Mouse (Mus musculus): ENCODE measurements at regions not wholly inside any gene's neighbourhood (a gene's known extent, or its start where the extent isn't known, plus 50 kb on each side); places are given as distances from the start of the nearest gene placed in this dataset.

DNA sequence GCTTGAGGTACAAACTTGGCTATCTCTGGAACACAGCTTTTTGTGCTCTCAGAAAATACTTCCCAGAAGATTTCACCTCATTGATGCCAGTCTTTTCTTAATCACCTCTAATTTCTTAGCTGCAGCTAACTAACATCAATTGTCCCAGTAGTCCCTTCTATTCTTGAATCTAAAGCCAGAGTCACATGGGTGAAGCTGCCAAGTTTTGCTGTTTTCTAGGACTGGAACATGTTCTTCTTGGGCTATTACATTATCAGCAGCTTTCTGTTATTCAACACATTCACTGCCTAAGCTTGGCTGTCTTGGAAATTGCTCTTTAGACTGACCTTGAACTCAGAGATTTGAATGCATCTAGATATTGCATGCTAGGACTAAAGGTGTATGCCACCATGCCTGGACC, 583.9 kb downstream of the Cetn3 start:
- DNase-seq = no peak

DNA sequence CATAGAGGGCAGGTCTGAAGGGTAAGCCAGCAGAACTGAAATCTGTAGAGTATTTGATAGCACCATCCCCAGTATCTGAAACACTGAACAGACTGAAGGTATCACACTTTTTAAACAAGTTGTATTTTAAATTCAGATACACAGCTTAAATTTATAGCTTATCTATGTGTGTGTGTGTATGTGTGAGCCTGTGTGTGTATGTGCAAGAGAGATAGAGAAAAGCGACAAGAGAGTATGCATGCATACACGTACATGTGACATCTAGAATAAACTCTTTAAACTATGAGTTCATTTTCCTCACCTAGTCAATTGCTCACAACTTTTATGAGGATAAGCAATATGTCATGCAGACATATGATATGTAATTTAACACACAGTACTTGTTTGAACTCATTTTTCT, 588.7 kb downstream of the Cetn3 start:
- DNase-seq = no peak

DNA sequence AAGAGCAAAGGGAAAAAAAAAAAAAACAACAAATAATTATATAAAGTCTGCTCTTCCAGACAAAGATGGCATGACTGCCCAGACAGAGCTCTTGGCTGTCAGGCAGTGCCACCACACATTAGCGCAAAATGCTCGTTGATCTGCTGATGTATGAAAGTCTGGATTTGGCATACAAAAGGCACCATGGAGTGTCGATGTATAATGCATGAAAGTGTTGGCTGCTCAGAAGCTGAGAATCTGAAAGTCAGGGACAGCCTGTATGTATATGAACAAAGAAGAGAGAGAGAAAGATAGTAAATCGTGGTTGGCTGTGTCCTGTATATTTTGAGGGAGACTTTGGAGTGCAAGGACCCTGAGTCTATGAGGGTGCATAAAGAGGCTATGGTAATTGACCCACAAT, 589.7 kb downstream of the Cetn3 start:
- DNase-seq = no peak

DNA sequence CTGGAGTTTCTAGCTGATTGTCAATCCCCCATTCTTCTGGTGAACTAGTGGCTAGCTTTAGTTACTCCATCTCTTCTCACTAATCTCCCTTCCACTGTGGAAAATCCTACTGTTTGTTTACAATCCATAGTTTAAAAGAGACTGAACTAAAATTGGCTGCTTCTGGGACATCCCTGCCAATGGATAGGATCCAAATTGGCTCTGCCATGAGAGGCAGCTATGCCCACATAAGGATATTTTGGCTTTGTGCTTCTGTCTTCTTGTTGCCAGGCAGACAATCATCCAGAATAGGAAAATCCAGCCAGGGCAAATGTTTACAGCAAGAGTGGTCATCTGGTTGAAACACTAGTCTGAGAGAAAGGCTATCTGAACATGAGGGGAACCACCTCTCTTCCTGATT, 610.0 kb downstream of the Cetn3 start:
- peak; percentile 17 for DNase-seq

DNA sequence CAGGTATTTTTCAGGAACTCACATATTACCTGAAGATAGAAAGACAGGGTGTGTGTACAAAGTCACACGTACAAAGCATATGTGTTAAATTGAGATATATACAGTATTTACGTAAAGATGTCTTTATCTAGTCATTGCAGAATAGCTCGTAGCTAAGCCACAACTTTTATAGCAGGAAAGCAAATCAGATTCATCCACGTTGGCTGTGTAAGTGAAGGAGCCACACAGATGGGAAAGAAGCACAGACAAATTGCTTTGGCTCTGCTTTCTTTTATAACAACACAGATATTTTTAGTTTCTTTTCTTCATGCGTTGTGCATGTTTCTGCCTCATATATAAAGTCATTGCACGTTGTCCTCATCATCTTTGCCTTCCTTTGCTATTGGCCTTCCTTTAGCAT, 610.6 kb downstream of the Cetn3 start:
- DNase-seq = no peak

DNA sequence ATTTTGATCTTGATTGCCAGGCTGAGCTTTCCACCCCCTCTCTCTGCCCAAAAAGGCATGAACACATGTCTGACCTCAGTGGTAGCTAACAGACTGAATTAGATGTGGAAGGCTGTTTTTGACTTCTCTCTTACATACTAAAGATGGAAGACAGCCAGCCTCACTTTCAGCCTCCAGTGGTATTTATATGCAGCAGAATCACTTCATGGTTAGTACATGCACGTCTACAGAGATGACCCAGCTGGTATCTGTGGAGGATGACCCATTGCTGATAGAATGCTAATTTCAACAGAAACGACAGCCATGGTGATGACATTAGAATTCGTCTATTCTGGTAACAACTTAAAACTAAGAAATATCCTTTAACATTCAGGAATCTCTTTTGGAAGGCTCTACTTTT, 630.8 kb downstream of the Cetn3 start:
- DNase-seq = no peak

DNA sequence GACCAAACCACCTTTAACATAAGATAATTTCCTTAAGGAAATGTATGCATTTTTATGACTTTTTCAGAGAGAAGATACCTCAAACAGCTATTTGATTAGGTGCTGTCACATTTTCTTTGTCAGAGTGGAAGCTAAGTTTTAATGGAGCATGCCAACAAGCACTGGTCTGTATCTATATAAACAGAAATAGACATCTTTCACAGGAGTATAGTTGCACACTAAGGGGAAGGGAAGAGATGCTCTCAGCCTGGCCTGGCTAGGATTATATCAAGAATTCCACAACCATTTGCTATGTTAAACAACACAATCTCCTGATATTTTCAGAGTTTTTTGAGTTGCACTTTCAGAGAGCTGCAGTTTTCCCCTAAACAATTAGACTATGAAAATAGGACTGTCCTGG, 638.1 kb downstream of the Cetn3 start:
- no peak for DNase-seq

DNA sequence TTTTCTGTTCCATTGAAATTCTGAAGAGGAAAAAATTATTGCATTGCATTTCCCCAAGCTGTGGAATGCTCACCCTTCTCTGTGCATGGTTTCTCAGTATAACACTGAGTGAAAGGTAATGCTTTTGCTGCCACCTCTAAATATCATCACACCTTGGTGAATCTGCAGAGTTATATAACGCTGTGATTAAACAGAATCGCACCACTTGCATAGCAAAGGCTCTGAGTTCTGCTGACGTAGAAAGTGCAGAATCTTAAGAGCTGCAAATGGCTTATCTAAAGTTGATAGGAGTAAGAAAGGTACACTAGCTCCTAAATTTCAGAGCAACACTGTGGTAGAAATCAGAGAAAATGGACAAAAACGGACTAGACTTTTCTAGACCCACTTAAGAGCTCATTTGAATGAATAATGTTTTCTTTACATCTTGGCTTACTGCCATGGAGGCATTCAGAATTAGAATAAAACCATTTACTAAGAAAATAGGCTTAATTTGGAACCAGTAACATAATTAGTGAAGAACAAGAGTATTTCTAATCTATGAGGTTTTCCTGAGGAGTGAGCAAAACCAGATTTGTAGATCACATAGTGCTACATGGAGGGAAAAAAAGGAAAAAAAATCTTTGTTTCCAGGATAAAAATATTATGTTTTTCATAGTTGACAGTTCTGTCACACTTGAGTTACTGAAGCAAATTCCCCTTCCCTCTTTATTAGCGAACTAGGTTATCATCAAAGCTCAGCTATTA, 641.2 kb downstream of the Cetn3 start:
- no peak for DNase-seq

DNA sequence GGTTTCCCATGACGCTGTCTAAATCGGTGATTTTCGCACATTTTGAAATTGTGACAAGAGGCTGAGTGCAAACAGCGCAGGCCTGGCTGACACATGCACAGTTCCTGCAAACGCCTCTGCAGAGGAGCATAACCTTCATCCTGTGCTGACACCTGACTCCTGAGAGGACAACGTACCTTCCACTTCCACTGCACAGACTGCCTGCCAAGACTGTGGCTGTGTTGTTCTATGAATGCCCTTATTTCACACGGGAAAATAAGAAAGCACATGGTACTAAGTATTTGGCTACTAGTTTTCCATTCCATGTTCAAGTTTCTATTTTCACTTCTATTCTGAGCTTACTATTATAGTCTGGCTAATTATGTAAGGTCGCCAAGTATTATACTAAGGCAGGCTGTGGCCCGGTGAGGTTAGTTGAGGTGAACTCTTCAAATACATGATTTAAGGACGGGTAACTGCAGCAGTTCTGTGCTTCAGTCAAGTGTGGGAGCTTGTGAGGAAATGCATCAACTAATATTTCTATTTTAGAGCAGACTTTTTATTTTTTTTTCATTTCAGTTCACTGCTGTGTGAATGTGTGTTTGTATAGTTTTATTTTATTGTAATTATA, 642.0 kb downstream of the Cetn3 start:
- DNase-seq = no peak

DNA sequence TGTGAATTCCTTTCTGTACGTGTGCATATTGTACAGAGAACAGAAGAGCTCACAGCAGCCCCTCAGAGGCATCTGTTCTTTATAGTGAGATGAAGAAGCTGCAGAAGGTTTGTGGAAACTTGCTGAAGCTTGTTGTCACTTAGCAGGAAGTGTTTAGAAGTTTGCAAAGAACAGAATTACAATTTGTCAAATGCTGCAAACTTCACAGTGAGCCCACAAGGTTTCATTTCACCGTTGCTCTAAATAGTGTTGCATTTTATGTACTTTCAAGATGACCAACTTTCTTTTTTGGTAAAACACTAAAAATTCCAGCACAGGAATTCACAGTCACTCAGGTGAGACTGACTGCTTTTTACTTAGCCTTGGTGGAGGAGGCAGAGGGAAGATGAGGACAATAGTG, 649.5 kb downstream of the Cetn3 start:
- DNase-seq = no peak

DNA sequence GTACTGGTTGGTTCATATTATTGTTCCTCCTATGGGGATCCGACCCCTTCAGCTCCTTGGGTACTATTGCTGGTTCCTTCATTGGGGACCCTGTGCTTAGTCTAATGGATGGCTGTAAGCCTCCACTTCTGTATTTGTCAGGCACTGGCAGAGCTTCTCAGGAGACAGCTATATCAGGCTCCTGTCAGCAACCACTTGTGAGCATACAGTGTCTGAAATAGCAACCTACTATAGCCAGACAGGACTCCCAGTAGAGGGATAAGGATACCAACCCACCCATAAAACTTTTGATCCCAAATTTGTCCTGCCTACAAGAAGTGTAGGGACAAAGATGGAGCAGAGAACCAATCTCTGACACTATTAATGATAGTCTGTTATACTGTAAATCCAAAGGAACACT, 656.4 kb downstream of the Cetn3 start:
- DNase-seq = no peak

DNA sequence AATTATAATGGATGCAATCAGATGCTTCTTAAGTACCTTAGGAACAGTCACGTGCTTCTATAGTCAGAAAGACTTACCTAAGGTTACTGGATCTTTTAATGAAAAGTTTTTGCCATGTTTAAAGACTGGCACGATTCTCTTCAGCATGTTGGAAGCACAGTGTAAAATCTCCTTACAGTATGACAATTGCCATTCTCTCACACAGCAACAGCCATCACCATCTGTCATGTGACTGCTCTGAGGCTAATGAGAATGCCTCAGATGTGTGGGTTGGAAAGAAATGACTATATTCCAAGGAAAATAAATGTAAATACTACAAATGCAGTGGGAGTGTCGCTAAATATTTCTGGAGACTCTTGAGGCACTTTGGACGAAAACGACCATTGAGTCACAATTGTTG, 670.8 kb downstream of the Cetn3 start:
- no peak for DNase-seq

DNA sequence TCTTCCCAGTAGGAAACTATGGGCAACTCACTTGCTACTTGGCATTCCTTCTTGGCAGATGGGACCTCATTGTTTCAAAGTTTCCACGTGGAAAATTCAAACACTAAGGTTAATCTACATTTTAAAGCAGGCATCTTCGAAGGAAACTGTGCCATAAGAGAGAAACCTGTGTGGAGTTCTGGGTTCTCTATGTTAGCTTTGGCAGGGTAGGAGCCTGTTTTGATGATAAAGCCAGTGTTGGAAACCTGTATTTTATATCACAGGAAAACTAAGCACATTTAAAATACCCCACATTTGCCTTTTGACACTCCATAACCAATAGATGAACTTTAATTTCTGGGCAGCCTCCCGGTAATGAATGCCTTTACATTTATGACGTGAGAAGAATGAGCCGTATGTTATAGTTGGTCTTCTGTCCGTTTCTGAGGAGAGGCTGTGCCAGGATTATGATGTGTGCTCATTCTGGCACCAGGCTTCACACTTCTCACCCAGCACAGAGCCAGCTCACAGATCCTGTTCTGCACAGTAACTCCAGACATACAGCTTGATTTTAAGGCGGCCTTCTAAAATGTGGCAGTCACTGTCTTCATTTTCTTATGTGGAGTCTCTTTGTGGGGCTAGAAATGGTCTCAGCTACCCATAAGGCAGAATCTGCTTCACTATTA, 700.5 kb downstream of the Cetn3 start:
- DNase-seq = peak; percentile 13

DNA sequence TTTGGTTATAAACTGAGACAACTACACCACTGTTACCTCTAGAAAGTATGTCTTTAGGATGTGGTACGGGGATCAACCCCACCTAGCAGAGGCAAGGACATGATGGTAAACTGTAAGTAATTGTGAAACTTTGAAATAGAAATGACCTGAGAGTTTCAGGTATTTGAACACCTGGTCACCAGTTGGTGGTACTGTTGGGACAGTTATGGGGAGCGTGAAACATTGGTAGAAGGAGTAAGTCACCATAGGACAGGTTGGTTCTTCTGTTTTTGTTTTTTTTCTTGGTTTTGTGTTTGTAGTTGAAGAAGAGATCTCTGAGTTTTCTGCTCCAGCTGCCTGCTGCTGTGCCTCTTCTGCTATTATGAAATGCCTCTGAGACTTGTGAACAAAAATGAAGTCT, 713.7 kb downstream of the Cetn3 start:
- DNase-seq = no peak

DNA sequence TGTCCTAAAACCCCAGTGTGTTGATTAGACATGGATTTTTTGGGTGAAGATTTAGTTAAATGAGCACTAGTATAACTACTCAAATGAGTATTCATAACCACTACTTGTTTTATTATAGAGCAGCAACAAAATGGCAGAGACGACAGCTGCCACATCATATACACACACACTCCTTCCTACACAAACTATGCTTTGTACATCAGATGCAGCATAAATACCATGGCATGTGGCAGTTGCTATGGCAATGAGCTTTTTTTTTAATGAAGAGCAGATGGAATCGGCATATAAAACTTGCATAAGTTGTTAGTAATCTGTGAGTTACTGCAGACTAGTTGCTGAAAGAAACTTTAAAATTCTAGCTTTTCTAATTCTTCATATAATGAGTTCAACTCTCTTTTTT, 725.3 kb downstream of the Cetn3 start:
- peak; percentile 27 for DNase-seq

DNA sequence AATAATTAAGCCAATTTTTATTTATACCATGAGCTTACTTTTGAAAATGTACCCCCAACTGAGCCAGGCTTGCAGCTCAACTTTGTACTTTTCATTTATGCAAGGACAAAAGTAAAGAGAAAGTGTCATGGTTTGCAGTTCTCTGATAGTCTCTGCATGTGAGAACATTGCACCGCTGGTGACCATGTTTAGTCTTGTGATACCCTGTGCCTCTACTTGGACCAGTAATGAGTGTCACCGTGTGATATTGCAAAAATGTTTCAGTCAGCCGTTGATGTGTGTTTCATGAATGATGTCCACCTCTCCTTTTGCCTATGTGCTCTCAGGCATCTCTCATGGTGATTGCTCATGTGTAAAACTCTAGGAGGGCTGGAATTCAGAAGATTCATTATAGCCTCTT, 726.6 kb downstream of the Cetn3 start:
- no peak for DNase-seq

Data from right cerebral cortex, postnatal 25 days (tissue).